Mouse (Mus musculus): ENCODE data around the gene Abca17.

Gene Abca17

GRCm38 (mm10) chr17:24346831-24347230 lies 4.0 kb downstream of the Abca17 start:
- no peak for DNase-seq (ENCODE audit: low spot score)

GRCm38 (mm10) chr17:24344672-24345071 lies 6.2 kb downstream of the Abca17 start:
- DNase-seq (ENCODE audit: low spot score), result no peak

- DNase-seq (ENCODE audit: low spot score), result no peak
These were observed 23.2 kb downstream of the Abca17 start for GRCm38 (mm10) chr17:24327656-24328055.

GRCm38 (mm10) chr17:24325051-24325450 lies 25.8 kb downstream of the Abca17 start:
- DNase-seq (ENCODE audit: low spot score), result no peak

DNA sequence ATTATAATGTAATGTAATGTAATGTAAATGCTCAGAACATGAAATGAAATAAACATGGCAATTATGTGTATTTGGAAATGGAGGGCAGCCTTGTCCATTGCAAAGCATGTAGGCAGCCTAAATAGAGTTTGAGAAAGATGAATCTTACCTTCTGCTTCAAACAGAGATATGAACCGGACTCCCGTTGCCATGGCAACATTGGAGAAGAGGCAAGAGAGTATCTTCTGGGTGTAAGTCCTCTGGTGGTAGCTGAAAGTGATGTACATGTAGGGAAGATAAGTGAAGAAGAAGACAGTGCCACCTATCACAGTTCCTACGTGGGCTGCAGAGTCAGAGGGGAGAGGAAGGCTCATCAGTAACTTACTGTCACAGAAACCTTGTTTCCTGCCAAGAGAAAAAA lies 30.0 kb downstream of the Abca17 start:
- DNase-seq (ENCODE audit: low spot score), result no peak

GRCm38 (mm10) chr17:24307500-24307899 lies 43.4 kb downstream of the Abca17 start:
- peak; percentile 3 for DNase-seq (ENCODE audit: low spot score)

- DNase-seq (ENCODE audit: low spot score), result no peak
These were observed 50.2 kb downstream of the Abca17 start for GRCm38 (mm10) chr17:24300651-24301050.

- DNase-seq (ENCODE audit: low spot score), result no peak
These were observed 61.5 kb downstream of the Abca17 start for GRCm38 (mm10) chr17:24289338-24289737.

- DNase-seq (ENCODE audit: low spot score), result no peak
These were observed 62.4 kb downstream of the Abca17 start for GRCm38 (mm10) chr17:24288477-24288876.

- DNase-seq (ENCODE audit: low spot score), result no peak
These were observed 65.2 kb downstream of the Abca17 start for GRCm38 (mm10) chr17:24285680-24286079.

DNA sequence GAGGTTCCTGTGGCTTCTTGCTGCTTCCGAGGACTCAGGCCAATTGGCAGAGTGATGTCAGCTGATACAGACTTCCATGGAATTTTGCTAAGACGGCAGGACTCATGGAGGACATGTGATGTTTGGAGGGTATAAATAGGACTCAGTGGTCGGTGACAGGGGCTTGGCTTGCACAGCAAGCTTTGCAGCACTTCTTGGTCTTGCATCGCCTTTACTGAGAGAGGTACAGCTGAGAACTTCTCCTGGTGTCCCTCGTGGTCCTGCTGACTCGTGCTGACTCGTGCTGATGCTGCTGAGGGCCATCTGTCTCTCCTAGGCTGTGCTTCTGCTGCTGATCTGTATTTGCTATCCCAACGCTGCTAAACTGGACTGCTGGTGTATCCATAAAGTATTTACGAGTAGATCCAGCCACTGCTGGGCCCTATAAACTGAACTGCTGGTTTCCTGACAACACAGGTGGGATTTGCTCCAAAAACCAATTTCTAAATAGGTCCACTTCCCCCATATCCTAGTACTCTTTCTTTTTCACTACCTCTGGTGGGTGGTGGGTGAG lies 67.5 kb downstream of the Abca17 start:
- no peak for DNase-seq (ENCODE audit: low spot score)

- DNase-seq (ENCODE audit: low spot score), result no peak
These were observed 68.2 kb downstream of the Abca17 start for GRCm38 (mm10) chr17:24282637-24283036.

GRCm38 (mm10) chr17:24279907-24280306 lies 71.0 kb downstream of the Abca17 start:
- no peak for DNase-seq (ENCODE audit: low spot score)

GRCm38 (mm10) chr17:24267133-24267532 lies 83.7 kb downstream of the Abca17 start:
- no peak for DNase-seq (ENCODE audit: low spot score)

DNA sequence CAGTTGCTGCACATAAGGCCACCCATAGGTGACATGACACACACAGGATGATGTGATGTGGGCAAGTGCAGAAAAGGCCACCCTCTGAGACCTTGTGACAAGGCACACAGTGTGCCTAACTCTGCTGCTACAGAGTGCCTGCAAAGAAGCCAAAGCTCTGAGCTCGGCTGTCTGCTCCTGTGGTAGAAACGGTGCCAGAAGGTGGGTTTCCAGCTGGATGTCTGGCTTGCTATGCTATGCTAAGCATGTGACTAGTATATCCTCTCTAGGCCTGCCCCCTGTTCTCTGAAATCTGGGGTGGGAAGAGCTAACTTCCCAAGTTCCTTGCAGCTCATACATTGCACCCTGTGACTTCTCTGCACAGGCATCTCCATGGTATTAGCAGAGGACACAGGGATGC lies 86.1 kb downstream of the Abca17 start:
- no peak for DNase-seq (ENCODE audit: low spot score)

DNA sequence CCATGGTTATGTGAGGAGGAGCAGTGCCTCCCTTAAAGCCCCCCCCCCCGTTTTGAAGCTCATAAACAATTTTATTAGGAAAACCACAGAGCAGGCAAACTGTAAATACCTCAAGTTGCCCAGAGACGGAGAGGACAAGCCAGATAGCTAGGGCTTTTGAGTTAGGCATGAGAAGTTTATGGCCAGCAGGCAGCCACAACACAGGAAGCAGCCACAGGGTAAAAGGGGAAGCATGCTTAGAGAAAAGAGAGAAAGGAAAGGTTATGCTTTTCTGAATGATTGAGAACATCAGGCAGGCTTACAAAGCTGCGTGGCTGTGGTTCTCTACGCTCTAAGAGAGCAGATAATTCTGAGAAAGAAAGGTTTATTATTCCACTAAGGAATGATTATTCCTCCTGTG lies 90.4 kb downstream of the Abca17 start:
- DNase-seq (ENCODE audit: low spot score), result no peak

GRCm38 (mm10) chr17:24259702-24260101 lies 91.2 kb downstream of the Abca17 start:
- DNase-seq (ENCODE audit: low spot score), result no peak

GRCm38 (mm10) chr17:24258981-24259380 lies 91.9 kb downstream of the Abca17 start:
- no peak for DNase-seq (ENCODE audit: low spot score)

GRCm38 (mm10) chr17:24252329-24252728 lies 98.5 kb downstream of the Abca17 start:
- no peak for DNase-seq (ENCODE audit: low spot score)

- peak; percentile 86 for DNase-seq (ENCODE audit: low spot score)
These were observed 99.4 kb downstream of the Abca17 start, which contains the start of gene Ccnf for GRCm38 (mm10) chr17:24251320-24252069. Gene Ccnf (minus strand): TSS chr17:24251484.

- no peak for DNase-seq (ENCODE audit: low spot score)
These were observed 99.9 kb downstream of the Abca17 start for GRCm38 (mm10) chr17:24250988-24251319.

GRCm38 (mm10) chr17:24248641-24249040 lies 102.2 kb downstream of the Abca17 start:
- DNase-seq (ENCODE audit: low spot score), result no peak

DNA sequence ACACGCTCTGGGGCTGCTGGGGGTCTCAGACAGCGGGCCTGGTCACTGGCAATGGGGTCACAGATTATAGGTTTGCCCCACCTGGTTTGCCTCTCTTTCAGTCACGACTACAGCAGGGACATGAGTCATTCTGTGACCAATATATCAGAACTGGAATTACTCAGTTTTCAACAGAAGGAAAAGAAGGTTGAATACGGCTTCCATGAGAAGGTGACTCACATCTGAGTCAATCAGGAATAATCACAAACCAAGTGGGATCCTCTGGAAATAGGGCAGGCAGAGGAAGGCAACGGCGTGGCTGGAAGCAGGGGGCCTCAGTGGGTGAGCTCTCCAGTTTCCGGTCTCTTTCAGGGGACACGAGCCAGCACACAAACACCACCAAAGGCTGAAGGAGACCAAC lies 106.8 kb downstream of the Abca17 start:
- DNase-seq (ENCODE audit: low spot score), result no peak

Measured in ovary, postnatal 14 days (tissue).